Mouse (Mus musculus): ENCODE results near the gene Dhx58. TPM values are rescaled to one million over a fixed set of nuclear protein-coding genes. Genes with fewer than 3 reads are reported as not detected.

Dhx58 gene
- polyA plus RNA-seq, 1 experiment from 2014 or later = 2.6 TPM

- TF ChIP-seq EP300 (optimal IDR thresholded peaks at IDR 0.05) (no peak), CTCF (IDR thresholded peaks at IDR 0.05; ENCODE audit: low read depth) (no peak)
- DNase-seq (ENCODE audit: low spot score) (no peak), ATAC-seq (ENCODE audit: low FRiP score, low TSS enrichment) (no peak)
- 82% methylated on average over 10 of the region's 10 CpGs for WGBS
- no peaks in the 10 kb centered on the region for H3K27me3 ChIP-seq (ENCODE audit: control insufficient read depth, insufficient read depth, low read length)
- H3K4me1 ChIP-seq (replicated peaks; ENCODE audit: control insufficient read depth, insufficient read depth) = no peaks in the 10 kb centered on the region
- H3K9ac ChIP-seq (ENCODE audit: low read length) = no peak overlapping the region
- no peak overlapping the region for H3K4me3 ChIP-seq (ENCODE audit: low read depth, low read length)
- H3K36me3 ChIP-seq (ENCODE audit: control insufficient read depth, insufficient read depth, low read length) = no peaks in the 10 kb centered on the region
- no peak overlapping the region for H3K4me2 ChIP-seq (replicated peaks; ENCODE audit: low read depth)
- no peak overlapping the region for H3K27ac ChIP-seq (replicated peaks)
- no peaks in the 10 kb centered on the region for H3K9me3 ChIP-seq (ENCODE audit: control insufficient read depth, low read length)
Observed at GRCm38 (mm10) chr11:100746546-100746945, 42.5 kb upstream of the Dhx58 start.

DNA sequence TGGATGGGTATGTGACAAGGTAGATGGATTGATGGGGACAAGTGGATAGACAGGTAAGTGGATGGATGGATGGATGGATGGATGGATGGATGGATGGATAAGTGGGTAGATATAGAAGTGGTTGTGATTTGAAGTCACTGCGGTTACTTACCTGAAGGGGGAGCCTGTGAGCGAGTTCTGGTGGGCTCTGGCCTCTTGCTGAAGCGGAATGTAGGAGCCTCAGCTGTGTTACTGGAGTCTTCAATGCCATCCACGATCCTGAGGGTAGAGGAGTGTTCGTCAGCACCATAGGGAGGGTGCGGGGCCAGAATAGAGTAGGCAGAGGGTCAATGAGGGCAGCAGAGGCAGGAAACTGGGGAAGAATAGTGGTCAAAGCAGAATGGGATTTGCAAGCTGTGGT, 41.0 kb upstream of the Dhx58 start:
- Histone ChIP-seq H3K4me2 (replicated peaks; ENCODE audit: low read depth) (no peak overlapping the region), H3K36me3 (ENCODE audit: control insufficient read depth, insufficient read depth, low read length) (no peaks in the 10 kb centered on the region), H3K4me3 (ENCODE audit: low read depth, low read length) (no peak overlapping the region), H3K27ac (replicated peaks) (no peak overlapping the region), H3K9ac (ENCODE audit: low read length) (no peak overlapping the region), H3K27me3 (ENCODE audit: control insufficient read depth, insufficient read depth, low read length) (no peaks in the 10 kb centered on the region), H3K9me3 (ENCODE audit: control insufficient read depth, low read length) (no peaks in the 10 kb centered on the region), H3K4me1 (replicated peaks; ENCODE audit: control insufficient read depth, insufficient read depth) (no peaks in the 10 kb centered on the region)
- TF ChIP-seq EP300 (optimal IDR thresholded peaks at IDR 0.05) (no peak), CTCF (IDR thresholded peaks at IDR 0.05; ENCODE audit: low read depth) (peak; percentile 77)
- no peak for ATAC-seq (ENCODE audit: low FRiP score, low TSS enrichment)
- 10% methylated on average over 6 of the region's 6 CpGs for WGBS
- peak; percentile 44 for DNase-seq (ENCODE audit: low spot score)

DNA sequence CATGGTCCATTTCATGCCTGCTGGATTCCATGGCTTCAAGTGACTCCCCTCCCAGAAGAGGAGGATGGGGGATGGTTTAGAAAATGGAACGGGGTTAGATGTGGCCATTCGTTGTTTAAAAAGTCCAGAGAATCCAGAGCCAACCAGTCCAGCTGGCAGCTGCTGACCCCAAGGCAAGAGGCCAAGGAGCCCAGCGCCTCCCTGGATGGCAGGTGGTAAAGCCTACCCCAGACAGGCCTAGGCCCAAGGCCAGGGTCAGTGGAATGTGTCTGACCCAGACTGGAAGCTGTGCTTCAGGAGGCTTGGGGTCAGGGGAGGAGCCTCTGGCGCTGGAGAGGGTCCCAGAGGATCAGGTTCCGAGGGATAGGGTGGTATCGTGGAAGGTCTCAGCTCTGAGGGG, 37.3 kb upstream of the Dhx58 start:
- no peak for ATAC-seq (ENCODE audit: low FRiP score, low TSS enrichment)
- WGBS = 70% methylated on average over 6 of the region's 6 CpGs
- no peak overlapping the region for H3K4me3 ChIP-seq (ENCODE audit: low read depth, low read length)

DNA sequence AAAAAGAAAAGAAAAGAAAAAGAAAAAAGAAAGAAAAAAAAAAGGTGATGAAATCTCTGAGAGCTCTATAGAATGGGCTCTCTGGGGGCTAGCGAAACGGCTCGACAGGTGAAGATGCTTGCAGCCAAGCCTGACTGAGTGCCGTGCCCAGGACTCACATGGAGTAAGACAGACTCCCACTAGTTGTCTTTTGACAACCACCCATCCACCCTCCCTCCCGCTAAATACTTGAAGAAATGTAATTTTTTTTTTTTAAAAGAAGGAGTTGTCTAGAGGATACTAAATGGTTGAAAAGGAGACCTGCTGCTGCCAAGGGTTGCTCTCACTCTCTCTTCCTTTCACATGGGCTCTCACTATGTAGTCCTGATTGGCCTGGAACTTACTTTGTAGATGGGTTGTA, 34.7 kb upstream of the Dhx58 start:
- Histone ChIP-seq H3K9me3 (ENCODE audit: control insufficient read depth, low read length) (no peaks in the 10 kb centered on the region), H3K4me1 (replicated peaks; ENCODE audit: control insufficient read depth, insufficient read depth) (0 out of 2 replicates have a peak, but pooled peaks cover 6% of the 10 kb centered on the region), H3K4me3 (ENCODE audit: low read depth, low read length) (peak overlapping the region; percentile 98), H3K27me3 (ENCODE audit: control insufficient read depth, insufficient read depth, low read length) (no peaks in the 10 kb centered on the region), H3K4me2 (replicated peaks; ENCODE audit: low read depth) (peak overlapping the region; percentile 62), H3K36me3 (ENCODE audit: control insufficient read depth, insufficient read depth, low read length) (no peaks in the 10 kb centered on the region), H3K9ac (ENCODE audit: low read length) (no peak overlapping the region), H3K27ac (replicated peaks) (0 out of 2 replicates have a peak overlapping the region, but pooled peaks have one; percentile 67)
- DNase-seq (ENCODE audit: low spot score) (no peak), ATAC-seq (ENCODE audit: low FRiP score, low TSS enrichment) (no peak)
- 21% methylated on average over 5 of the region's 5 CpGs for WGBS
- TF ChIP-seq CTCF (IDR thresholded peaks at IDR 0.05; ENCODE audit: low read depth) (no peak), EP300 (optimal IDR thresholded peaks at IDR 0.05) (no peak)

More for the DNA sequence above, 37.3 kb upstream of the Dhx58 start:
- no peak overlapping the region for H3K4me2 ChIP-seq (replicated peaks; ENCODE audit: low read depth)
- H3K36me3 ChIP-seq (ENCODE audit: control insufficient read depth, insufficient read depth, low read length) = no peaks in the 10 kb centered on the region
- H3K9me3 ChIP-seq (ENCODE audit: control insufficient read depth, low read length) = no peaks in the 10 kb centered on the region
- TF ChIP-seq CTCF (IDR thresholded peaks at IDR 0.05; ENCODE audit: low read depth) (no peak), EP300 (optimal IDR thresholded peaks at IDR 0.05) (no peak)
- H3K4me1 ChIP-seq (replicated peaks; ENCODE audit: control insufficient read depth, insufficient read depth) = no peaks in the 10 kb centered on the region
- H3K27me3 ChIP-seq (ENCODE audit: control insufficient read depth, insufficient read depth, low read length) = no peaks in the 10 kb centered on the region
- no peak for DNase-seq (ENCODE audit: low spot score)
- H3K27ac ChIP-seq (replicated peaks) = no peak overlapping the region
- H3K9ac ChIP-seq (ENCODE audit: low read length) = no peak overlapping the region

DNA sequence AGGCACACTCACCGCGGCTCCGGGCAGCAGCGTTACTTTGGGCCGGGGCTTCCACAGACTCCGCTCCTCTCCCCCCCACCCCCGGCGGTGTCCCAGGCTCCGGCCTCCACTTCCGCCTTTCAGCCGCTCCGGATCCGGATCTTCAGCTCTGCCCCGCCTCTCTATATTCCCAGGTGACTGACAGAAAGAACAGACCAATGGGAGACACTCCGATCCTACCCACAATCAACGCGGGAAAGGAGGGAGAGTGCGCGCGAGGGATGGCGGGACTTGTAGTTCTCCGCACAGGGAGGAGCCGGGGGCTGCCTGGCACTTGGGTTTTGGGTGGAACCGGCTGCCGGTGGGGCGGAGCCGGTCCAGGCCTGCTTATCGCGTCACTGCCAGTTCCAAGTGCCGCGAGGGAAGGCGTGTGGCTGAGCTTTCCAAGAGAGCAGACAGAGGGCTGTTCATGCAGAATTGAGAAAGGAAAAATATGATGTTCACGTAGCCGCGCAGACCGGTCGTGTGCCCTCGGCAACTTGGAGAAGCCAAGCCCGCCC, 34.1 kb upstream of the Dhx58 start, which contains the start of gene Rab5c:
Gene Rab5c, minus strand, starts transcription at position 150 of the 539 bp plus-strand sequence.
- H3K27ac ChIP-seq (replicated peaks) = peak within 1 kb of the TSS; percentile 91
- ATAC-seq (ENCODE audit: low FRiP score, low TSS enrichment) = peak; percentile 100

GRCm38 (mm10) chr11:100737105-100737733, 33.1 kb upstream of the Dhx58 start:
- DNase-seq (ENCODE audit: low spot score) (no peak), ATAC-seq (ENCODE audit: low FRiP score, low TSS enrichment) (no peak)
- no peak for TF ChIP-seq EP300 (optimal IDR thresholded peaks at IDR 0.05)
- no peak for TF ChIP-seq CTCF (IDR thresholded peaks at IDR 0.05; ENCODE audit: low read depth)

More for the DNA sequence above, 34.1 kb upstream of the Dhx58 start, which contains the start of gene Rab5c:
- Histone ChIP-seq H3K9me3 (ENCODE audit: control insufficient read depth, low read length) (no peaks in the 10 kb centered on the region), H3K9ac (ENCODE audit: low read length) (peak within 1 kb of the TSS; percentile 98), H3K36me3 (ENCODE audit: control insufficient read depth, insufficient read depth, low read length) (no peaks in the 10 kb centered on the region), H3K27me3 (ENCODE audit: control insufficient read depth, insufficient read depth, low read length) (no peaks in the 10 kb centered on the region), H3K4me3 (ENCODE audit: low read depth, low read length) (peak within 1 kb of the TSS; percentile 98), H3K4me1 (replicated peaks; ENCODE audit: control insufficient read depth, insufficient read depth) (0 out of 2 replicates have a peak, but pooled peaks cover 6% of the 10 kb centered on the region), H3K4me2 (replicated peaks; ENCODE audit: low read depth) (peak within 1 kb of the TSS; percentile 78)
- DNase-seq (ENCODE audit: low spot score) = peak; percentile 100
- peak; percentile 39; the same call in 1 of the 2 replicates for TF ChIP-seq CTCF (IDR thresholded peaks at IDR 0.05; ENCODE audit: low read depth)
- TF ChIP-seq EP300 (optimal IDR thresholded peaks at IDR 0.05) = no peak
- WGBS = under 1% methylated on average over 38 of the region's 39 CpGs

More at GRCm38 (mm10) chr11:100737105-100737733, 33.1 kb upstream of the Dhx58 start:
- 0 out of 2 replicates have a peak, but pooled peaks cover 6% of the 10 kb centered on the region for H3K4me1 ChIP-seq (replicated peaks; ENCODE audit: control insufficient read depth, insufficient read depth)
- H3K4me2 ChIP-seq (replicated peaks; ENCODE audit: low read depth) = peak overlapping the region; percentile 78
- peak overlapping the region; percentile 91 for H3K27ac ChIP-seq (replicated peaks)
- no peaks in the 10 kb centered on the region for H3K9me3 ChIP-seq (ENCODE audit: control insufficient read depth, low read length)
- WGBS = under 1% methylated on average over 13 of the region's 13 CpGs
- H3K4me3 ChIP-seq (ENCODE audit: low read depth, low read length) = peak overlapping the region; percentile 98
- no peaks in the 10 kb centered on the region for H3K27me3 ChIP-seq (ENCODE audit: control insufficient read depth, insufficient read depth, low read length)
- peak overlapping the region; percentile 98 for H3K9ac ChIP-seq (ENCODE audit: low read length)
- no peaks in the 10 kb centered on the region for H3K36me3 ChIP-seq (ENCODE audit: control insufficient read depth, insufficient read depth, low read length)

Data from stomach, postnatal 0 days (tissue).